Mouse (Mus musculus): ENCODE data around the gene Cfap99. TPM values are rescaled to one million over a fixed set of nuclear protein-coding genes. Genes with fewer than 3 reads are reported as not detected.

Cfap99 gene
- polyA plus RNA-seq, 1 experiment from 2014 or later, result 0.19 TPM

DNA sequence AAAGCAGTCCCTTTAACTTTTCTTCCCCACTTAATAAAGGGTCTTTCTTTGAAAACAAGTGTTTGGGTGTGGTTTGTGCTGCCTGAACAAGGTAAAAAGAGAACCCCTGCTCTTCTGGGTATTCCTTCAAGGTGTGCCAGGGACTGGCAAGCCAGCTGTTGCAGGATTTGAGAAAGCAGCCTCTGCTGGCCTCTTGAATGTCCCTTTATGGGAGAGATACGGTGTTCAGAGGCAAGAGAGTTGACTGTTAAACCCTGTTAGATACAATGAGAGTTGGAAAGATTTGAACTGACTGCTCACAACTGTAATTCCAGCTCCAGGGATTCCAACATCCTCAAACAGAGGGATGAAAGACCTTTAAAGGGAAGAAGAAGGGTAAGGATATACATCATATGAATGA lies 45.7 kb downstream of the Cfap99 start:
- 93% methylated on average over 1 of the region's 1 CpGs for WGBS
- Histone ChIP-seq H3K9me3 (ENCODE audit: control insufficient read depth, low read length) (no peaks in the 10 kb centered on the region), H3K4me3 (ENCODE audit: low read length) (no peak overlapping the region), H3K4me2 (ENCODE audit: low read length) (no peak overlapping the region), H3K27ac (ENCODE audit: low read depth, low read length) (no peak overlapping the region), H3K36me3 (ENCODE audit: control insufficient read depth, insufficient read depth, low read length) (no peaks in the 10 kb centered on the region), H3K27me3 (replicated peaks; ENCODE audit: control insufficient read depth, insufficient read depth, low read length) (no peaks in the 10 kb centered on the region), H3K9ac (ENCODE audit: low read depth, low read length) (no peak overlapping the region), H3K4me1 (ENCODE audit: control insufficient read depth, insufficient read depth, low read depth, low read length) (peaks cover 19% of the 10 kb centered on the region)
- ATAC-seq, result no peak

- Histone ChIP-seq H3K4me2 (ENCODE audit: low read length) (peak overlapping the region; percentile 96), H3K36me3 (ENCODE audit: control insufficient read depth, insufficient read depth, low read length) (no peaks in the 10 kb centered on the region), H3K4me1 (ENCODE audit: control insufficient read depth, insufficient read depth, low read depth, low read length) (peaks cover 19% of the 10 kb centered on the region), H3K27ac (ENCODE audit: low read depth, low read length) (peak overlapping the region; percentile 90), H3K4me3 (ENCODE audit: low read length) (peak overlapping the region; percentile 88), H3K9me3 (ENCODE audit: control insufficient read depth, low read length) (no peaks in the 10 kb centered on the region), H3K9ac (ENCODE audit: low read depth, low read length) (peak overlapping the region; percentile 94), H3K27me3 (replicated peaks; ENCODE audit: control insufficient read depth, insufficient read depth, low read length) (no peaks in the 10 kb centered on the region)
- WGBS, result 4% methylated on average over 21 of the region's 21 CpGs
- ATAC-seq, result peak; percentile 75
Observed at GRCm38 (mm10) chr5:34335539-34336096, 47.2 kb downstream of the Cfap99 start.

DNA sequence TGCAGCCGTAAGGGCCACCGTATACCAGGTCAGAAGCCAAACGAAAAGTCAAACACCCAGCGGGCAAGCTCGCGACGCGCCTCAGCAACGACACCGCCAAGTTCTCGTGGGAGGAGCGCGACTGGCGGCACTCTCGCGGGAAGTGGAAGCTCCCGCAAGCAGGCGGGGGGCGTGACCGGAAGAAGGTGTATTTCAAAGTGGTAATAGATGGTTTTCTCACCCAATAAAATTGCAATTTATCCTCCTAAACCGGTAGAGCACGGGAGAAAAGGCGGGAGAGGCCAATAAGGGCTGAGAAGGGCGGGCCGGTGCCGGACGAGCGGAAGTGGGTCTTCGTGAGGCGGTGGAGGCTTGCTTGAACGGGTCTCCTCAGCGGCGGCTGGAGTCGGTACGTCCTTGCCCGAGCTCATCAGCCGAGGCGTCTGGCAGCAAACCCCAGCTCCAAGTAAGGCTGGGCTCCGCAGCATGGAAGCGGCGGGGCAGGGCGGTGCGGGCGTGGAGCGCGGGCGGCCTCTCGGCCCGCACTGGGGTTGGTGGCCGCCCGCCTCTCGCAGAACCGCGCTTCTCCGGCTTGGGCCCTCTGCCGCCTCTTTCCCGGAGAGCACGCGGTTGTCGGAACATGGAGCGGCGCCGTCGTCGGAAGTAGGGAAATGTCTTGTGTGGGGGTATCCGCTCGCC lies 47.8 kb downstream of the Cfap99 start, which contains the start of gene Rnf4:
Rnf4 (plus strand) TSS at position 193 of the 678 bp plus-strand sequence.
- H3K4me2 ChIP-seq (ENCODE audit: low read length), result peak within 1 kb of the TSS; percentile 97
- H3K9me3 ChIP-seq (ENCODE audit: control insufficient read depth, low read length), result no peaks in the 10 kb centered on the region
- 1% methylated on average over 66 of the region's 67 CpGs for WGBS
- peak within 1 kb of the TSS; percentile 88 for H3K4me3 ChIP-seq (ENCODE audit: low read length)
- H3K27me3 ChIP-seq (replicated peaks; ENCODE audit: control insufficient read depth, insufficient read depth, low read length), result no peaks in the 10 kb centered on the region
- H3K36me3 ChIP-seq (ENCODE audit: control insufficient read depth, insufficient read depth, low read length), result no peaks in the 10 kb centered on the region
- H3K27ac ChIP-seq (ENCODE audit: low read depth, low read length), result peak within 1 kb of the TSS; percentile 95
- peaks cover 19% of the 10 kb centered on the region for H3K4me1 ChIP-seq (ENCODE audit: control insufficient read depth, insufficient read depth, low read depth, low read length)
- peak; percentile 99 for ATAC-seq
- H3K9ac ChIP-seq (ENCODE audit: low read depth, low read length), result peak within 1 kb of the TSS; percentile 95

GRCm38 (mm10) chr5:34336775-34337450 lies 48.5 kb downstream of the Cfap99 start:
- H3K9ac ChIP-seq (ENCODE audit: low read depth, low read length), result peak overlapping the region; percentile 95
- ATAC-seq, result no peak
- no peaks in the 10 kb centered on the region for H3K9me3 ChIP-seq (ENCODE audit: control insufficient read depth, low read length)
- H3K27ac ChIP-seq (ENCODE audit: low read depth, low read length), result peak overlapping the region; percentile 95
- H3K27me3 ChIP-seq (replicated peaks; ENCODE audit: control insufficient read depth, insufficient read depth, low read length), result no peaks in the 10 kb centered on the region
- 0% methylated on average over 37 of the region's 42 CpGs for WGBS
- peak overlapping the region; percentile 97 for H3K4me2 ChIP-seq (ENCODE audit: low read length)
- peaks cover 19% of the 10 kb centered on the region for H3K4me1 ChIP-seq (ENCODE audit: control insufficient read depth, insufficient read depth, low read depth, low read length)
- H3K4me3 ChIP-seq (ENCODE audit: low read length), result peak overlapping the region; percentile 88
- H3K36me3 ChIP-seq (ENCODE audit: control insufficient read depth, insufficient read depth, low read length), result no peaks in the 10 kb centered on the region

GRCm38 (mm10) chr5:34340246-34340645 lies 51.8 kb downstream of the Cfap99 start:
- no peaks in the 10 kb centered on the region for H3K36me3 ChIP-seq (ENCODE audit: control insufficient read depth, insufficient read depth, low read length)
- no peaks in the 10 kb centered on the region for H3K9me3 ChIP-seq (ENCODE audit: control insufficient read depth, low read length)
- H3K9ac ChIP-seq (ENCODE audit: low read depth, low read length), result no peak overlapping the region
- H3K4me2 ChIP-seq (ENCODE audit: low read length), result no peak overlapping the region
- no peaks in the 10 kb centered on the region for H3K27me3 ChIP-seq (replicated peaks; ENCODE audit: control insufficient read depth, insufficient read depth, low read length)
- 95% methylated on average over 6 of the region's 6 CpGs for WGBS
- peaks cover 17% of the 10 kb centered on the region for H3K4me1 ChIP-seq (ENCODE audit: control insufficient read depth, insufficient read depth, low read depth, low read length)
- no peak overlapping the region for H3K27ac ChIP-seq (ENCODE audit: low read depth, low read length)
- ATAC-seq, result no peak
- H3K4me3 ChIP-seq (ENCODE audit: low read length), result no peak overlapping the region

GRCm38 (mm10) chr5:34352084-34352631 lies 63.8 kb downstream of the Cfap99 start:
- no peak overlapping the region for H3K27ac ChIP-seq (ENCODE audit: low read depth, low read length)
- H3K27me3 ChIP-seq (replicated peaks; ENCODE audit: control insufficient read depth, insufficient read depth, low read length), result no peaks in the 10 kb centered on the region
- H3K4me1 ChIP-seq (ENCODE audit: control insufficient read depth, insufficient read depth, low read depth, low read length), result no peaks in the 10 kb centered on the region
- H3K4me3 ChIP-seq (ENCODE audit: low read length), result no peak overlapping the region
- peaks cover 48% of the 10 kb centered on the region for H3K36me3 ChIP-seq (ENCODE audit: control insufficient read depth, insufficient read depth, low read length)
- 96% methylated on average over 3 of the region's 3 CpGs for WGBS
- no peak overlapping the region for H3K9ac ChIP-seq (ENCODE audit: low read depth, low read length)
- no peak for ATAC-seq
- no peak overlapping the region for H3K4me2 ChIP-seq (ENCODE audit: low read length)
- no peaks in the 10 kb centered on the region for H3K9me3 ChIP-seq (ENCODE audit: control insufficient read depth, low read length)

- no peak for ATAC-seq
- Histone ChIP-seq H3K4me2 (ENCODE audit: low read length) (no peak overlapping the region), H3K9ac (ENCODE audit: low read depth, low read length) (no peak overlapping the region), H3K27me3 (replicated peaks; ENCODE audit: control insufficient read depth, insufficient read depth, low read length) (no peaks in the 10 kb centered on the region), H3K4me3 (ENCODE audit: low read length) (no peak overlapping the region), H3K27ac (ENCODE audit: low read depth, low read length) (no peak overlapping the region), H3K9me3 (ENCODE audit: control insufficient read depth, low read length) (no peaks in the 10 kb centered on the region), H3K36me3 (ENCODE audit: control insufficient read depth, insufficient read depth, low read length) (peaks cover 16% of the 10 kb centered on the region), H3K4me1 (ENCODE audit: control insufficient read depth, insufficient read depth, low read depth, low read length) (no peaks in the 10 kb centered on the region)
- WGBS, result 90% methylated on average over 3 of the region's 3 CpGs
Observed at GRCm38 (mm10) chr5:34360261-34360660, 71.9 kb downstream of the Cfap99 start.

DNA sequence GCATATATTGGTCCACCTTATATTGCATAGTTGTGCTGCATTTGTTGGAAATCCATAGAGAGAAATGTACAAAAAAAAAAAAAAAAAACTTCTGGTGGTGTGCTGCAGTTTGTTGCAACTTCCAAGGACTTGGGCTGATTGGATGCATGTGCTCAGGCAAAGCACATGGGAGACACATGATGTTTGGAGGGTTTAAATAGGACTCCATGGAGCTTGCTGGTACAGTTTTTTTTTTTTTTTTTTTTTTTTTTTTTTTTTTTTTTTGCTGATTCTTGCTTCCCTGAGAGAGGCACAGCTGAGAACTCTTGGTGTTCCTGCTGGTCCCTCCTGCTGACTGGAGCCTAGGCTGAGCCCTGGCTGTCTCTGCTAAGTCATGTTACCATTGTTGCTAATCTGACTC lies 74.7 kb downstream of the Cfap99 start:
- Histone ChIP-seq H3K4me1 (ENCODE audit: control insufficient read depth, insufficient read depth, low read depth, low read length) (no peaks in the 10 kb centered on the region), H3K9me3 (ENCODE audit: control insufficient read depth, low read length) (no peaks in the 10 kb centered on the region), H3K27ac (ENCODE audit: low read depth, low read length) (no peak overlapping the region), H3K27me3 (replicated peaks; ENCODE audit: control insufficient read depth, insufficient read depth, low read length) (no peaks in the 10 kb centered on the region), H3K4me2 (ENCODE audit: low read length) (no peak overlapping the region), H3K4me3 (ENCODE audit: low read length) (no peak overlapping the region), H3K9ac (ENCODE audit: low read depth, low read length) (no peak overlapping the region), H3K36me3 (ENCODE audit: control insufficient read depth, insufficient read depth, low read length) (peaks cover 9% of the 10 kb centered on the region)
- ATAC-seq, result no peak

Measured in hindbrain, embryonic 16.5 days (tissue).